Mouse (Mus musculus): ENCODE data around the gene Myo1e. TPM values are rescaled to one million over a fixed set of nuclear protein-coding genes. Genes with fewer than 3 reads are reported as not detected.
"Not testable (repeated sequence)": the region's sequence is repeated elsewhere in the genome, so short reads cannot be mapped to it uniquely, and the experiment has no call there.

The Myo1e gene
- total and polyA plus RNA-seq, 3 experiments: 3.9 to 11.3 (median 8.5) TPM

- intact Hi-C loops (cut with DNase I): no loop called here
- no peak for DNase-seq
These were observed 44.4 kb downstream of the Myo1e start for GRCm38 (mm10) chr9:70251441-70251985.

GRCm38 (mm10) chr9:70253016-70253415 is 45.9 kb downstream of the Myo1e start:
- H3K9ac ChIP-seq (ENCODE audit: low read depth, low read length): no peak overlapping the region
- peaks cover 4% of the 10 kb centered on the region; the same call in 1 of the 2 replicates for H3K36me3 ChIP-seq (ENCODE audit: control insufficient read depth, insufficient read depth, low read length)
- H3K4me3 ChIP-seq: no peak overlapping the region
- no peak for DNase-seq
- no peaks in the 10 kb centered on the region; the same call in 1 of the 2 replicates for H3K79me2 ChIP-seq (replicated peaks; ENCODE audit: control insufficient read depth, insufficient read depth, low read length)
- no peaks in the 10 kb centered on the region for H3K27me3 ChIP-seq (ENCODE audit: control insufficient read depth, insufficient read depth, low read length)
- intact Hi-C loops (cut with DNase I): no loop called here
- TF ChIP-seq CTCF (IDR thresholded peaks at IDR 0.05): no peak
- no peak for TF ChIP-seq EP300 (IDR thresholded peaks at IDR 0.05; ENCODE audit: insufficient read depth, low read depth, low read length)
- TF ChIP-seq POLR2A (IDR thresholded peaks at IDR 0.05; ENCODE audit: insufficient read depth, low read depth, low read length): no peak
- no peak overlapping the region for H3K27ac ChIP-seq
- 37% methylated on average over 1 of the region's 1 CpGs for WGBS
- peaks cover 22% of the 10 kb centered on the region for H3K4me1 ChIP-seq (ENCODE audit: control insufficient read depth, insufficient read depth, low read length)

More at GRCm38 (mm10) chr9:70251441-70251985, 44.4 kb downstream of the Myo1e start:
- Histone ChIP-seq H3K4me3 (no peak overlapping the region), H3K9ac (ENCODE audit: low read depth, low read length) (no peak overlapping the region), H3K36me3 (ENCODE audit: control insufficient read depth, insufficient read depth, low read length) (peaks cover 4% of the 10 kb centered on the region; the same call in 1 of the 2 replicates), H3K27ac (no peak overlapping the region), H3K4me1 (ENCODE audit: control insufficient read depth, insufficient read depth, low read length) (peaks cover 16% of the 10 kb centered on the region), H3K27me3 (ENCODE audit: control insufficient read depth, insufficient read depth, low read length) (no peaks in the 10 kb centered on the region), H3K79me2 (replicated peaks; ENCODE audit: control insufficient read depth, insufficient read depth, low read length) (no peaks in the 10 kb centered on the region; the same call in 1 of the 2 replicates)
- WGBS: 86% methylated on average over 10 of the region's 10 CpGs
- TF ChIP-seq CTCF (IDR thresholded peaks at IDR 0.05) (no peak), POLR2A (IDR thresholded peaks at IDR 0.05; ENCODE audit: insufficient read depth, low read depth, low read length) (no peak), EP300 (IDR thresholded peaks at IDR 0.05; ENCODE audit: insufficient read depth, low read depth, low read length) (no peak)

- TF ChIP-seq EP300 (IDR thresholded peaks at IDR 0.05; ENCODE audit: insufficient read depth, low read depth, low read length) (no peak), POLR2A (IDR thresholded peaks at IDR 0.05; ENCODE audit: insufficient read depth, low read depth, low read length) (no peak)
- H3K27me3 ChIP-seq (ENCODE audit: control insufficient read depth, insufficient read depth, low read length): no peaks in the 10 kb centered on the region
- H3K79me2 ChIP-seq (replicated peaks; ENCODE audit: control insufficient read depth, insufficient read depth, low read length): no peaks in the 10 kb centered on the region; the same call in 1 of the 2 replicates
- intact Hi-C loops (cut with DNase I): no loop called here
- DNase-seq: no peak
- peaks cover 22% of the 10 kb centered on the region for H3K4me1 ChIP-seq (ENCODE audit: control insufficient read depth, insufficient read depth, low read length)
- no peak overlapping the region for H3K4me3 ChIP-seq
- 50% methylated on average over 4 of the region's 4 CpGs for WGBS
- peaks cover 7% of the 10 kb centered on the region for H3K36me3 ChIP-seq (ENCODE audit: control insufficient read depth, insufficient read depth, low read length)
- H3K27ac ChIP-seq: peak overlapping the region; percentile 23; the same call in 1 of the 2 replicates
- H3K9ac ChIP-seq (ENCODE audit: low read depth, low read length): no peak overlapping the region
These were observed 47.9 kb downstream of the Myo1e start for GRCm38 (mm10) chr9:70255005-70255404.

- H3K36me3 ChIP-seq (ENCODE audit: control insufficient read depth, insufficient read depth, low read length); H3K27ac ChIP-seq; DNase-seq; H3K27me3 ChIP-seq (ENCODE audit: control insufficient read depth, insufficient read depth, low read length); H3K4me3 ChIP-seq; H3K79me2 ChIP-seq (replicated peaks; ENCODE audit: control insufficient read depth, insufficient read depth, low read length); H3K9ac ChIP-seq (ENCODE audit: low read depth, low read length); intact Hi-C loops (cut with DNase I): not testable (repeated sequence)
- H3K4me1 ChIP-seq (ENCODE audit: control insufficient read depth, insufficient read depth, low read length): peaks cover 22% of the 10 kb centered on the region
- 93% methylated on average over 7 of the region's 7 CpGs for WGBS
These were observed 48.9 kb downstream of the Myo1e start for GRCm38 (mm10) chr9:70256027-70256426.

- DNase-seq: no peak
- Histone ChIP-seq H3K4me3 (no peak overlapping the region), H3K79me2 (replicated peaks; ENCODE audit: control insufficient read depth, insufficient read depth, low read length) (no peaks in the 10 kb centered on the region), H3K27me3 (ENCODE audit: control insufficient read depth, insufficient read depth, low read length) (no peaks in the 10 kb centered on the region), H3K27ac (peak overlapping the region; percentile 21; the same call in 1 of the 2 replicates), H3K9ac (ENCODE audit: low read depth, low read length) (no peak overlapping the region), H3K36me3 (ENCODE audit: control insufficient read depth, insufficient read depth, low read length) (peaks cover 3% of the 10 kb centered on the region; the same call in 1 of the 2 replicates), H3K4me1 (ENCODE audit: control insufficient read depth, insufficient read depth, low read length) (peaks cover 25% of the 10 kb centered on the region)
- intact Hi-C loops (cut with DNase I): no loop called here
- TF ChIP-seq CTCF (IDR thresholded peaks at IDR 0.05) (no peak), POLR2A (IDR thresholded peaks at IDR 0.05; ENCODE audit: insufficient read depth, low read depth, low read length) (no peak), EP300 (IDR thresholded peaks at IDR 0.05; ENCODE audit: insufficient read depth, low read depth, low read length) (no peak)
- 58% methylated on average over 13 of the region's 13 CpGs for WGBS
These were observed 50.3 kb downstream of the Myo1e start for GRCm38 (mm10) chr9:70257289-70258101.

- WGBS: 49% methylated on average over 9 of the region's 9 CpGs
- peaks cover 30% of the 10 kb centered on the region for H3K4me1 ChIP-seq (ENCODE audit: control insufficient read depth, insufficient read depth, low read length)
- H3K79me2 ChIP-seq (replicated peaks; ENCODE audit: control insufficient read depth, insufficient read depth, low read length): no peaks in the 10 kb centered on the region
- peak; percentile 41 to 51 for DNase-seq
- peak overlapping the region; percentile 72 for H3K27ac ChIP-seq
- no peak overlapping the region for H3K4me3 ChIP-seq
- H3K36me3 ChIP-seq (ENCODE audit: control insufficient read depth, insufficient read depth, low read length): peaks cover 6% of the 10 kb centered on the region
- H3K9ac ChIP-seq (ENCODE audit: low read depth, low read length): no peak overlapping the region
- intact Hi-C loops (cut with DNase I): loop anchor here (1.0 to 5.0 kb wide), 2 partner anchors 53 to 57 kb away; partner anchors contain the start of gene Myo1e
- no peaks in the 10 kb centered on the region for H3K27me3 ChIP-seq (ENCODE audit: control insufficient read depth, insufficient read depth, low read length)
- 0 out of 2 replicates have a peak, but pooled peaks have one; percentile 45 for TF ChIP-seq EP300 (IDR thresholded peaks at IDR 0.05; ENCODE audit: insufficient read depth, low read depth, low read length)
- no peak for TF ChIP-seq CTCF (IDR thresholded peaks at IDR 0.05)
These were observed 53.2 kb downstream of the Myo1e start for GRCm38 (mm10) chr9:70260324-70260841.
